Mouse (Mus musculus) induced T-regulatory cell, adult 2 months (primary cell): ENCODE measurements around the gene Rmdn2.

Source experiments
- DNase-seq: peaks from one replicate; pipeline ENCODE4 v3.0.0-alpha.2; 2012; ENCODE audit warnings: low read depth

The Rmdn2 gene

DNA sequence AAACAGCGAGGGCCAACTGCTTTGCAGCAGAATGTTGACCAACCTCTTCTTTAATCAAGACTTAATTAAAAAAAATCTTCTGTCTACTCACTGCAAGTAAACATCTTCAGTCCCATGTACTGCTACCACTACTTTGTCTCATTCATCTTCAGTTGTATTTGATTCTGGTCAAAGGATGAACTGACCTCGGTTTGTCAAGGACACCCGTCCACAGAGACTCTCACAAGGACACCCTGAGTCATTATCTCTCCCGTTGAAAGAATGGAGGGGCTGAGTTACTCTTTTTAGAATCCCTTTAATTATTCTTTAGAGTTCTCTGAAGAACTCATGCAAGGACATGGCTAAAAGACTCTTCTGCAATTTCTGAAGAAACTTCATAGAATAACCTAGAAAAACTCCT is at the start of gene Rmdn2:
Gene Rmdn2, plus strand, starts transcription at position 319 of the 400 bp plus-strand sequence.
- no peak for DNase-seq

DNA sequence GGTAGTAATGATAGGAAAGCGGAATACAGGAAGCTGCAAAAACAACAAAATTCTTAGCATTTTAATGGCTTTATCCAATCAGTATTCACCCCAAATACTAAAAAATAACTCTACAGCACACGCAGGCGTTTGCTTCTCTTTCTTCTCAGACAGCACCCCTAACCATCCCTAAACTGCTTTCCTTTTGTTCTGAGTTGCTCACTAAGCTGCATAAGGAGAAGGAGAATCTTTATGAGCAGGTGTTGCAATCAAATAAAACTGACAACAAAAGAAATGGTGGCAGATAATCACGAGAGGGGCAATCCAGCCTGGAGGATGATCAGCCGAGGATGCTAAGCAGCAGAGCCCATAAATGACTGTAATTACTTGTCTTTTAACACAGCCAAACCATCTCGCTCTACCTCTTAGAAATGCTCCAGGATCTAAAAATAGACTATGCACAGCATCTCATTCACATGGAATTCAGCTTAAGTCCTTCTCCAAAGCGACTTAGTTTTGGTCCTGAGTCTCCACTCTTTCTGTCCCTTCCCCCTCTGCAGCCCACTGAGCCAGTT is 48.5 kb upstream of the Rmdn2 start:
- DNase-seq, result no peak

GRCm38 (mm10) chr17:79563721-79564120 is 47.9 kb upstream of the Rmdn2 start:
- no peak for DNase-seq

DNA sequence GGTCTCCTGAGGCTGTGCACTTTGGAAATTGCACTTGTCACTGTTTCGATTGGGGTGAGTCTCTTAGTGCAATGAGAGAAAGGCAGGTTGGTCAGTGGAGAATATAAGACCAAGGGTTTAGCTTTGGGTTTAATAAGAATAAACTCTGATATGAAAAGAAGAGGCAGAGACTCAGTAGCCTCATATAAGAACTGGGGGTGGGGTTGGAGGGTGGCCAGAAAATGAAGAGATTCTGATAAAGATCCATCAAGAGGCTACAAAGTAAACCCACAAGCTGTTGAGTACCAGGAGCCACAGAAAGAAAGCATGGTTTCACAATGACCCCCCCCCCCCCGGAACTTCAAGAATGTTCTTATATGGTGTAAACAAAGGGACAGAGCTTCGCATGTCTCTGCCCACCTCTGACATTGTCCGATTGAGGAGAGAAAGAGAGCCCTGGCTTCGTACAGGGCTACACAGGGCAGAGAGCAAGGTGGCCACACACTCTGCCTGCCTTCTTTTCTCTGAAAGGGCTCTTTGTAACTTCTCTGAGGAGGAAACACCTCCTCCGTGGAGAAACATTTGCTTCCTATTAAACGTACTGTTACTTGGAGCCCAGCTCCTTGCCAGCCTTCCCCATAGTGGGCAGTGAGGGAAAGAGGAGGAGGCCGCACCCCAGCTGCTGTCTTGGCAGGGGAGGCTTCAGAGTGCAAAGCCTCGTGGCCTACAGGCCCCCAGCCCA is 46.3 kb upstream of the Rmdn2 start:
- no peak for DNase-seq

DNA sequence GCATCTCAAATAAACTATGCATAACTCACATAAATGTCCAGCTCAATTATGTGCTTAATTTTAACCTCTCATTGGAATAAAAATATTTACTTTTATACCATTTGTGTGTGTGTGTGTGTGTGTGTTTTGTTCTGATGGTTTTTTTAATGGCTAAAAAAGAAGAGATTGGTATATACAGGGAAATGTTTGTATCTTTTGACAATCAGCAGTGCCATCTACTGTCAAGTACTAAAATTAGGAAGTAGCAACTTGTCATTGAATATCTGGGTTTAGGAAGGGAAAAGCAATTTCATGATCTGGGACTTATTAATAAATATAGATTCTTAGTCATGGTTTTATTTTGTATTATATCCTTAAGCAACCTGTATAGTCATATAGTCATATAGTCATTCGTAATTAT is 43.3 kb upstream of the Rmdn2 start:
- peak; percentile 21 for DNase-seq

DNA sequence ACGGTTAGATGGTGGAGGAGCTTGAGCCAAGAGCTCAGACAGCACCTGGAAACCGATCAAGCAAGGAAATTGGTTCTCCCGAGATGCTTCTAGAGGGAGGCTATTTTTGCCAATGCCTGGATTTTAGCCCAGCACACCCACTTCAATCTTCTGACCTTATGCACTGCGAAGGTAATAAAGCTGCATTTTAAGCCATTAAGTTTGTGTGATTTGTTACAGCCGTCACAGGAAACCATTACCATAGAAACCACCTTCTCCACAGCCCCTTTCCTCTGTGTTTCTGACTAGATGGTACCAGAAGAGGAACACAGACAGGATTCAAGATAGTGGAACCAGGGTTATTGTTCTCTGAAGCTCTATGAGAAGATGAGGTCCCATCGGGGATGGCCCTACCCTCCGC is 33.3 kb upstream of the Rmdn2 start:
- DNase-seq, result no peak

GRCm38 (mm10) chr17:79580264-79580920 is 31.3 kb upstream of the Rmdn2 start:
- peak; percentile 78 for DNase-seq

GRCm38 (mm10) chr17:79583466-79583865 is 28.2 kb upstream of the Rmdn2 start:
- DNase-seq, result peak; percentile 16

- peak; percentile 41 for DNase-seq
These were observed 27.3 kb upstream of the Rmdn2 start for GRCm38 (mm10) chr17:79584246-79584800.

DNA sequence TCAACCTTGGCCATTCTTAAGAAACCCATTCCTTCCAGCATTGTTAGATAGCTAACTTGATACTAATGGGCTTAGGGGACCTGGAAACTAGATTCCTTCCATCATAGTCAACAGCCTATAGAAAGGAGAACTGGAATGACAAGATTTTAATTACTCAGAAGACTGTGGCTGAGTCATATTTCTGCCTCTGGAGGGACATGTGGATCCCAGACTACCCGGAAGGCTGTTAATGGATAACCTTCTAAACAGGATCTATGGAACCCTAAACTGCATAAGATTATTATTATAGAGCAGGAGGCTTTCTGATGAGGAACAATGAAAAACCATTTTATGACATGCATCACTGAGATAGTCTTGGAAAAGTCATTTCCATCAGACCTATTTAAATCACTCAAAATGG is 21.8 kb upstream of the Rmdn2 start:
- DNase-seq, result no peak

DNA sequence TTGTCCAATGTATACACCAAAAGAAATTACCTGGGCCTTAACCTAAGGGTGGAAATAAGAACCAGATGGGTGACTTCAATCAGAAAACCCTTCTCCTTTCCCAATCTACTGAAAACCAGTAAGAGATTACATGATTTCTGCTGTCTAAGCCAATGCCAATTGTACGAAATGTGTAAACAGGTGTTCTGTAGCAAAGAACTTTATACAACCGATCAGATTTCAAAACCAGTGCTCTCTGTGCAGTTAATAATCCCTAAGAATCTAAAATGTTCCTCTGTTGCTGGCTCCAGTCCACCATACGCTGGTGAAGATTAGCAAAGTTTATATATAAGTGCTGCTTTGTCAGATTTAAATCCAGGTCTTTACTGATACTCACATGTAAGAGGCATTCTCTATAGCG is 15.7 kb upstream of the Rmdn2 start:
- no peak for DNase-seq

GRCm38 (mm10) chr17:79598151-79598550 is 13.5 kb upstream of the Rmdn2 start:
- no peak for DNase-seq

DNA sequence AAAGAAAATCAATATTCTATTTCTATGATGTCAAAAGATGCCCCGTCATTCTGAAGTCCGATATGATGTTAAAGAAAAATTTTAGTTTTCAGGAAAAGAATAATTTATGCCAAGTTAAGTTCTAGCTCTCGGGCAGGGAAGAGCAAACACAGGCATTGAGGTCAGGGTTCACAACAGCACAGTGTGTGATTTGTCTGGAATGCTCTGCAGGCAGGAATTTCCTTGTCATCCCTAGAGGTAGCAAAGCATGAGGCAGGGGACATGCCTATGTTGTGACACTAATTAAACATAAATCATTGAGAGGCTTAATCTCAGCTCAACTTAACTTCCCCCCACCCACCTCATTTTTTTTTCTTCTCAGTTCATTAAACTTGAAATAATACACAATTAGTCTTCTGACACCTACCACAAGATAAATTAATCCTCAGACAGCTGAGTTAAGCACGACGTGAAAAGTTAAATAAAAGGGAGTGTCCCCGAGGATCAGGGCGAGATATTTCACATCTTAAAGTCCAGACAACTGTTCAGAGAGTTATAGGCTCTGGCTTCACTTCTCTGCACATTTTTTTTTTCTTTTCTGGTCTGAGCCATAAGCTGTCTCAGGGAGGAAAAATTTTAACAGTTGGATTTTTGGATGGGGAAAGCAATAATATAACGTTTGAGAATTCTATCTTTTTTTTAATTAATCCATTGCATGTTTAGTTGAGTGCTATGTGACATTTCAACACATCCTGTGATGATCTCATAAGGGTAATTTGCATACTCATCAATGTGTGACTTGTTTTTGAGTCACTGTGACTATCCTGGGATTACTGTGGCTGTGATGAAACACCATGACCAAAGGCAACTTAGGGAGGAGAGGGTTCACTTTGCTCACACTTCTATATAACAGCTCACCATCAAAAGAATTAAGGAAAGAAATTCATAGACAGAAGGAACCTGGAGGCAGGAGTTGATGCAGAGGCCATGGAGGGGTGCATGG is 12.8 kb upstream of the Rmdn2 start:
- DNase-seq, result no peak

GRCm38 (mm10) chr17:79600108-79600507 is 11.6 kb upstream of the Rmdn2 start:
- no peak for DNase-seq

DNA sequence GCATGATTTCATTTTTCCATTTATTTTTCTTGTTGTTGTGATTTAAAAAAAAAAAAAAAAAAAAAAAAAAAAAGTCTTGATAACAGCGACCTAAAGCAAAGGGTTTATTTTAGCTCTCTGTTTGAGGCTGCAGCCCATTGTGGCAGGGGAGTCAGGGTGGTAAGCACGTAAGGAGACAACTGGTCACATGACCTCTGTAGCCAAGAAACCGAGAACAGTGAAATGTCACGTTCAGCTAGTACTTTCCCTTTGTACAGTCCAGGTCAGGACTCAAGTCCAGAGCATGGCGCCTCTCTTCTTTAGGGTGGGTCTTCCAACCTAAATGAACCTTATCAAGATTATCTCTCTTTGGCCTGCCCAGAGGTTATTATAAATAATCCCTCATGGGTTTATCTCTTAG is 9.3 kb upstream of the Rmdn2 start:
- no peak for DNase-seq

DNA sequence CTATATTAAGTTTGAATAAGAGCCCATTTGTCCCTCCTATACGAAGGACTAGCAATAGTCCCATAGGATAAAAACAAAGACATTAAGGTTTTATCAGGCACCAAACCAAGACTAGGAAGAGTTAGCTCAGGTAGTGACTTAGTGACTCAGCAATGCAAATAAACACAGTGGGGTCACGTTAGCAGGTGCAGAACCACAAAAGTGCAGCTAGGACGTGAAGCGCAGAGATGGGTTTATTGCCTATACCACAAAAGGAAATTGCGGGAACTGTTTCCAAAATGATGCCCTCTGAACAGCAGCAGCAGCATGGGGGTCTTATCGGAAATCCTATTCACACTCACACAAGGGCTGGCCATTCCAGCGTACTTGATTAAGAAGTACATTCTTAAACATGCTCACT is 8.2 kb upstream of the Rmdn2 start:
- DNase-seq, result no peak

DNA sequence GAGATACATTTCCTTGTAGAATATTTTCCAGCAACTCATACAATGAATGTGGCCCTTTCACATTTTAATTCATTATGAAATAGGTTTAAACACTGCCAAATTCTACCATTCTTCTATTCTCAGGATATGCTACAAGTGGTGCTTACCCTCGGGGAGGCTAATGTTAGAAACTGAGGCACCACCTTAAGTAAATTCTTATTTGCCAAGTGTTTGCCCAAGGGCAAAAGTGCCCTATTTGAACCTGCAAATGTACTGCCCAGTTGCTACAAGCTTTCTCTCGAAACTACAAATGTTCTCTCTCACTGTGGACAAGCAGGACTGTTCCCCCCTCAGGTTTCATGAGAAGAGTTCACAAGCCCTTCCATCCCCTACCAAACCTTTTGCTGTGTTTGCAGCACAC is 5.9 kb upstream of the Rmdn2 start:
- no peak for DNase-seq

DNA sequence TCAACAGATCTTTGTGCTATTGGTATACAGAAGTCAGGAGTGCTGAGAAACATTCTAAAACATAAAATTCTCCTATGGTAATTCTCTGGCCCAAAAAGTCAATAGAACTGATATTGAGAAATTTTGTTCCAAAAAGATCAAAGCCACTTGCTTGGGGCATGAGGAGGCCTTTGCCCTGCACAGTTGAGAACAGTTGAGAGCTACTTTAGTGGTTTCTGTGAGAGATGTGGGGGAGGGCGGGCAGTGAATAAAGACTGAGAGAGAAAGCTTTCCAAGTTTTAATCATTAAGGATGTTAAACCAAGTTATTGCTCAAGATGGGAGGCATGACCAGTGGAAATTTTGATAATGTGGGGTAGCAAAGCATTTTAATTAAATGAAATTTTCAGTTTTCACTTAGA is 2.0 kb upstream of the Rmdn2 start:
- no peak for DNase-seq

- DNase-seq, result no peak
These were observed 1.4 kb upstream of the Rmdn2 start for GRCm38 (mm10) chr17:79610163-79610755.

DNA sequence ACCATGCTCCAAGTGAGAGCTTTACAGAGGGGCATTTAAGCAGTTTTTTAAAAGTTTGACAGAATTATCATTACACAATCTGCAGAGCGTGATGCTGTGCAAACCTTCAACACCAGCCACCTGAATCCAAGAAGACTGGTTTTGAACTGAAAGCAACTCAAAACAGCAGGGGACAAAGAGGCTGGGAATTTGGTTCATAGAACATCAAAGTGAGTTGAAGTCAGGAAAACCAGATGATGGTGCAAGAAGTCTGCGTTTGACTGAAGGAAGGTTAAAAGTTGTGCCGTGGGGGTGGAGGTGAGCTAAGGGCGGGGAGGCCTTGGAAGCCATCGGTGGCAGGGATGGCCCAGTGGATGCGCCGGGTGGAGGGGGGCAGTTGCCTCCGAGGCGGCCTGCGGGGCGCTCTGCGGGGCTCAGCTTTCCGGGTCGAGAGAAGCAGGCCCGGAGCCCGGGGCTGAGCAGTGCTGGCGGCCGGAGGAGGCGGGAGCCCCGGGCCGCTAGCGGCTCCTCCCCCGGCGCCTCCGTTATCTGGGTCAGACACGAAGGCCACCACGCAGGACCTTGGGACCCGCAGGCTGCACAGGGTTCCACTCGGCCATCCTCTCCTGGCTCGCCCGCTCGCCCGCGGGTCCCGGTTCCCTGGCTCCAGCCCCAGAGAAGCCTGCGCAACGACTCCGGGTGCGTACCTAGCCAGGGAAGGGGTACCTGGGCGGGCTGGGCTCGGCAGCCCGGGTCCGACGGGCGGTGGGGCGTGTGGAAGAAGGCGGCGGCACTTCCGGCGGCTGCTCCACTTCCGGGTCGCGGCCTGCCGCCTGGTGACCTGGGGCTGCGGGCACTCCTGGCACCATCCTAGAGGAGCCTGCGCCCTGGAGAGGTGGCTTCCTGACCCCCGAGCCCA is 3.3 kb downstream of the Rmdn2 start:
- peak; percentile 74 for DNase-seq

DNA sequence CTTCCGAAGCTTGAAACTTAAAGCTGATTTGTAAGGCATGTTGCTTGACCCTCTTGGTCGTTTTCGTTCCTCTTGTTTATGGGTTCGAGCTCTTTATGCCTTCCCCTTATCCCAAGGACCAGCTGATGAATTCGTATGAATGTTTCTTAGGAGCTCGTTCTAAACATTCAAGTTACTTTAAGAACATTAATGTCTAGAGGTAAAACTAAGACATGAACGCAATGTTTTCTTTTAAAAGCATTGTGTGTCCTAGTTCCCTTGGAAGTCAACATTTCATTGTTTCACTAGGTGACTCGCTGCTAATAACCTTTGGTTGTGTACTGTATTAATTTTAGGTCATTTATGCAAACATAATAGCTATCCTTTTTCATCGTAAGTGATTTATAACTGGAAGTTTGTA is 4.2 kb downstream of the Rmdn2 start:
- DNase-seq, result no peak
